Mouse (Mus musculus) CH12.LX (cell line): Measurements from ENCODE around the gene Pbrm1. TPM values are rescaled to one million over a fixed set of nuclear protein-coding genes. Genes with fewer than 3 reads are reported as not detected.

Source experiments
- DNase-seq: peaks from one replicate; pipeline ENCODE4 v3.0.0-alpha.2; 2013; ENCODE audit errors: extremely low read depth
- H3K27ac ChIP-seq: 2 replicates; pipeline ENCODE4 v1.5.1; 2012; ENCODE audit warnings: low read depth, mild to moderate bottlenecking, control low read depth, moderate library complexity; ENCODE audit not compliant: insufficient read depth
- H3K27me3 ChIP-seq: replicated peaks from 2 replicates; pipeline ENCODE3; 2012; ENCODE audit warnings: inconsistent platforms
- H3K36me3 ChIP-seq, 2 experiments: replicated peaks in 1 of 2; 2 replicates each; pipeline versions ENCODE3 to v1.6.1; 2012; ENCODE audit warnings: inconsistent platforms in 1 of 2, low read length in 1 of 2, mild to moderate bottlenecking in 1 of 2, mixed read lengths in 1 of 2, moderate library complexity in 1 of 2; ENCODE audit not compliant: control insufficient read depth in 1 of 2, insufficient read depth in 1 of 2
- H3K4me1 ChIP-seq, 2 experiments: 2 replicates each; pipeline ENCODE4 v1.6.1; 2012; ENCODE audit warnings: inconsistent platforms in 1 of 2, moderate library complexity in 1 of 2; ENCODE audit not compliant: insufficient read depth in 2 of 2, control insufficient read depth in 1 of 2
- H3K4me2 ChIP-seq: 2 replicates; pipeline ENCODE4 v1.6.1; 2012; ENCODE audit warnings: low read depth, mild to moderate bottlenecking, control low read depth; ENCODE audit not compliant: poor library complexity, insufficient read depth, severe bottlenecking
- H3K4me3 ChIP-seq, 3 experiments: fragments of 150-350 bp in 1 of 3; sonication (generic) in 1 of 3; replicated peaks in 1 of 3; 2 replicates each; pipeline versions ENCODE3 to v1.5.1; 2011 to 2012; ENCODE audit warnings: low read depth in 2 of 3, low read length in 2 of 3, mild to moderate bottlenecking in 2 of 3, moderate library complexity in 2 of 3, control low read depth in 1 of 3, improper control_type of control experiment in 1 of 3, inconsistent platforms in 1 of 3, mixed read lengths in 1 of 3; ENCODE audit not compliant: poor library complexity in 1 of 3
- H3K79me2 ChIP-seq: replicated peaks from 2 replicates; pipeline ENCODE4 v1.6.1; 2012; ENCODE audit warnings: mild to moderate bottlenecking, moderate library complexity; ENCODE audit not compliant: control insufficient read depth, poor library complexity, insufficient read depth, severe bottlenecking; ENCODE audit errors: extremely low read depth
- H3K9ac ChIP-seq: 2 replicates; pipeline ENCODE4 v1.6.1; 2012; ENCODE audit warnings: low read depth, mild to moderate bottlenecking, control low read depth, moderate library complexity; ENCODE audit not compliant: insufficient read depth
- H3K9me3 ChIP-seq: replicated peaks from 2 replicates; pipeline ENCODE3; 2012; ENCODE audit warnings: low read length, inconsistent platforms, mixed read lengths
- BHLHE40 ChIP-seq: IDR thresholded peaks from 2 replicates; pipeline ENCODE4 v1.6.1; 2011; ENCODE audit warnings: mild to moderate bottlenecking, low read depth, low read length, improper control_type of control experiment
- CTCF ChIP-seq, 2 experiments: IDR thresholded peaks in 1 of 2; conservative IDR thresholded peaks in 1 of 2; 2 replicates each; pipeline ENCODE4 v1.5.1; 2011 to 2012; ENCODE audit warnings: low read depth in 2 of 2, low read length in 2 of 2, improper control_type of control experiment in 1 of 2, inconsistent platforms in 1 of 2, mild to moderate bottlenecking in 1 of 2, moderate library complexity in 1 of 2
- ELF1 ChIP-seq: IDR thresholded peaks from 2 replicates; pipeline ENCODE4 v1.6.1; 2014; ENCODE audit warnings: low read depth, mild to moderate bottlenecking, inconsistent platforms, low read length, improper control_type of control experiment
- EP300 ChIP-seq: IDR thresholded peaks from 2 replicates; pipeline ENCODE4 v1.6.1; 2011; ENCODE audit warnings: low read length, improper control_type of control experiment
- KAT2A ChIP-seq: IDR thresholded peaks from 2 replicates; pipeline ENCODE4 v1.6.1; 2012; ENCODE audit warnings: low read length, improper control_type of control experiment, inconsistent platforms; ENCODE audit not compliant: insufficient replicate concordance
- MAX ChIP-seq: IDR thresholded peaks from 2 replicates; pipeline ENCODE4 v1.6.1; 2011; ENCODE audit warnings: low read length, improper control_type of control experiment
- MEF2A ChIP-seq: IDR thresholded peaks from 2 replicates; pipeline ENCODE4 v1.6.1; 2014; ENCODE audit warnings: low read depth, mild to moderate bottlenecking, inconsistent platforms, low read length, improper control_type of control experiment, borderline replicate concordance
- MXI1 ChIP-seq: IDR thresholded peaks from 2 replicates; pipeline ENCODE4 v1.6.1; 2011; ENCODE audit warnings: mild to moderate bottlenecking, low read depth, low read length, improper control_type of control experiment
- MYC ChIP-seq: IDR thresholded peaks from 2 replicates; pipeline ENCODE4 v1.6.1; 2011; ENCODE audit warnings: low read depth, mild to moderate bottlenecking, improper control_type of control experiment, low read length
- RAD21 ChIP-seq: IDR thresholded peaks from 2 replicates; pipeline ENCODE4 v1.6.1; 2011; ENCODE audit warnings: low read depth, mild to moderate bottlenecking, low read length, improper control_type of control experiment, moderate library complexity
- SIN3A ChIP-seq: IDR thresholded peaks from 2 replicates; pipeline ENCODE4 v1.6.1; 2012; ENCODE audit warnings: low read length, improper control_type of control experiment, inconsistent platforms
- USF1 ChIP-seq: IDR thresholded peaks from 2 replicates; pipeline ENCODE4 v1.6.1; 2014; ENCODE audit warnings: low read depth, mild to moderate bottlenecking, inconsistent platforms, low read length, improper control_type of control experiment
- ZC3H11A ChIP-seq: IDR thresholded peaks from 2 replicates; pipeline ENCODE4 v1.6.1; 2012; ENCODE audit warnings: low read depth, mild to moderate bottlenecking, inconsistent platforms, low read length, improper control_type of control experiment
- ZKSCAN1 ChIP-seq: IDR thresholded peaks from 2 replicates; pipeline ENCODE4 v1.6.1; 2012; ENCODE audit warnings: low read depth, inconsistent platforms, low read length, improper control_type of control experiment, borderline replicate concordance
- ZMIZ1 ChIP-seq: IDR thresholded peaks from 2 replicates; pipeline ENCODE4 v1.6.1; 2012; ENCODE audit warnings: low read depth, mild to moderate bottlenecking, inconsistent platforms, low read length, improper control_type of control experiment
- dilution Hi-C: fragments of 300-500 bp; cut with MboI; formaldehyde crosslinking; loops from 2 replicates; pipeline ENCODE4 v1.14.3; 2020; ENCODE audit warnings: low sequenced_read_pairs; ENCODE audit not compliant: extremely low pct_unique_long_range_greater_than_20kb, extremely low pct_ligation_motif_present
- in situ Hi-C: fragments of 300-500 bp; cut with MboI; formaldehyde crosslinking; loops from 3 replicates; pipeline ENCODE4 v1.14.3; 2019; ENCODE audit warnings: low sequenced_read_pairs, low pct_ligation_motif_present, low pct_unique_long_range_greater_than_20kb, mixed read lengths
- polyA plus RNA-seq: library from polyadenylated mRNA; unstranded; fragments of >175 nt; gene quantifications from 2 replicates; pipeline ENCODE4 v1.2.1, GENCODE M21; 2012; ENCODE audit warnings: low read depth; ENCODE audit not compliant: insufficient read length
- total RNA-seq, 2 experiments: library from RNA; depleted of rRNA; stranded (reverse); fragments of 300-350 nt in 1 of 2; fragments of >200 nt in 1 of 2; gene quantifications; 2 replicates each; pipeline ENCODE4 v1.2.3; 2012 to 2014

Gene Pbrm1
- total and polyA plus RNA-seq, 3 experiments, result 20.4 to 28.8 (median 22.6) TPM

DNA sequence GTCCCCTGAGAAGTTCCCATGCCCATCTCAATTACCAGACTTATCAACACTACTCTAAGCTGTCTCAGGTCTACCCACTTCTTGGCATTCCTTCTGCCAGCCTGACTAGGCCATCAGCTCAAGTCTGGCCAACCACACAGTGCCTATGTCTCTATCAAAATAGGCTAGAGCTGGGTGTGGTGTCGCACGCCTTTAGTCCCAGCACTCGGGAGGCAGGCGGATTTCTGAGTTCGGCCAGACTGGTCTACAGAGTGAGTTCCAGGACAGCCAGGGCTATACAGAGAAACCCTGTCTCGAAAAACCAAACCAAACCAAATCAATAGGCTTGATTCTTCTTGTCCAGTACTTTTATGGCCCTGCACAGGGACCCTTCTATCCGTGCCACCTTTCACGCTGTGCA, 107.9 kb downstream of the Pbrm1 start:
- DNase-seq, result no peak
- Histone ChIP-seq H3K36me3 (peaks cover 10 to 41% of the 10 kb centered on the region in 2 experiments), H3K27me3 (peaks cover 17% of the 10 kb centered on the region), H3K27ac (no peak overlapping the region), H3K4me2 (peak overlapping the region; percentile 48; the same call in 1 of the 2 replicates), H3K4me3 (no peak overlapping the region), H3K4me1 (peaks cover 12 to 24% of the 10 kb centered on the region in 2 experiments), H3K79me2 (peaks cover 11% of the 10 kb centered on the region), H3K9me3 (no peaks in the 10 kb centered on the region), H3K9ac (no peak overlapping the region)
- dilution Hi-C loops, result no loop called here
- TF ChIP-seq ZC3H11A, result no peak
- no peak for TF ChIP-seq RAD21
- no peak for TF ChIP-seq CTCF (conservative IDR thresholded peaks at IDR 0.05 in 1 of 2, IDR thresholded peaks at IDR 0.05 in 1 of 2; ENCODE audit: low read depth in 2 of 2, low read length in 2 of 2)
- in situ Hi-C loops, result no loop called here

DNA sequence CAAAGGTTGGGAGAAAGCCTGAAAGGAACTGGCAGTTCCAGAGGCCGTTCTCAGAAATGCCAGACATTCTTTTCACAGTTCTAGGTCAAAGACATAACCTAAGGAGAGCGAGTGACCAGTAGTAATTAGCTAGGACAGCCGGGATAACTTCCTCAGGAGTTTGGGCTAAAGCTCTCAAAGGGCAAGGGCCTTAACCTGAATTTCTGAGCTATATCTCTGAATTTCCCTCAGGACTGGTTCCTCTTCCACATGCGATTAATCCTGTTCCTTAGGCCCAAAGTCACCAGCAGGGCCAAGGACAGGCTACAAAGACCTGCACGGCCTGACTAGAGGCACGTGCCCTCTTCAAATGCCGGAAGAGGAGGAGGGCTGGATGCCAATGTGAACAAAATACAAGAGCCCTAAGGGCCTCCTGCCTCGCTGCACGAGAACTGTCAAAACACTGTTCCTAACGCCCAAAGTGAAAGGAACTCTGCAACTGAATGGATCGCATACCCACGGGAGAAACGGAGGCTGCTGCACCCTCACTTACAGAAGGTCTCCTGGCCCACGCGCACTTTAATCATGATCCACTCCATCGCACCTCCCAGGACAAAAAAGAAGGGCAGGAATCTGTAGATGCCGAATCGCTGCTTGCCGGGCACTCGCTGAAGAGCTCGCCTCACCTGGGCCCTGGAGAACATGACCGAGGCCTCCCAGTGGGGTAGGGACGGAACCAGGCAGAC, 109.3 kb downstream of the Pbrm1 start:
- peak overlapping the region; percentile 61 for H3K9ac ChIP-seq
- H3K9me3 ChIP-seq, result no peaks in the 10 kb centered on the region
- peak overlapping the region; percentile 33; the same call in 1 of the 2 replicates for H3K27ac ChIP-seq
- H3K4me3 ChIP-seq, result peak overlapping the region; percentile 73 to 94 (median 75)
- 0 out of 2 replicates have a peak, but pooled peaks have one; percentile 5 for TF ChIP-seq MEF2A
- no peak for TF ChIP-seq ZKSCAN1
- peak; percentile 64; the same call in 1 of the 2 replicates for TF ChIP-seq MYC
- TF ChIP-seq KAT2A, result no peak
- TF ChIP-seq ZMIZ1, result no peak
- peak; percentile 92 for TF ChIP-seq BHLHE40
- TF ChIP-seq MXI1, result peak; percentile 73; the same call in 1 of the 2 replicates
- peak; percentile 60 for TF ChIP-seq ELF1
- TF ChIP-seq EP300, result no peak
- peak; percentile 80 for TF ChIP-seq MAX
- TF ChIP-seq SIN3A, result peak; percentile 79
- TF ChIP-seq USF1, result peak; percentile 40; the same call in 1 of the 2 replicates
- TF ChIP-seq, all 38 proteins: peak for 8
- peak; percentile 56 for DNase-seq
- H3K79me2 ChIP-seq, result peaks cover 11% of the 10 kb centered on the region
- peaks cover 30% of the 10 kb centered on the region for H3K27me3 ChIP-seq
- peaks cover 13 to 24% of the 10 kb centered on the region in 2 experiments for H3K4me1 ChIP-seq
- peaks cover 6 to 34% of the 10 kb centered on the region in 2 experiments for H3K36me3 ChIP-seq
- peak overlapping the region; percentile 66; the same call in 1 of the 2 replicates for H3K4me2 ChIP-seq
- in situ Hi-C loops, result no loop called here
- dilution Hi-C loops, result no loop called here
